Mouse (Mus musculus) megakaryocyte-erythroid progenitor cell, adult 5-6 weeks (primary cell): ENCODE data around the gene Gm20604. TPM values are rescaled to one million over a fixed set of nuclear protein-coding genes. Genes with fewer than 3 reads are reported as not detected.

ENCODE experiments used
- ATAC-seq: replicated peaks from 2 replicates; pipeline ENCODE4 v1.8.0; 2016; ENCODE audit warnings: mild to moderate bottlenecking, inconsistent platforms; ENCODE audit not compliant: severe bottlenecking, poor library complexity, low FRiP score, low TSS enrichment
- total RNA-seq, 2 experiments: library from RNA; stranded (forward) in 1 of 2; stranded (reverse) in 1 of 2; fragments of 200-1000, 215-1000 nt in 1 of 2; fragments of >200 nt in 1 of 2; fragmentation: Nextera tagmentation in 1 of 2; gene quantifications; 2 replicates each; pipeline ENCODE4 v1.2.3; 2014 to 2017

Gene Gm20604
- 13.8 and 15.9 TPM in 2 replicates for total RNA-seq (2014; fragmentation: Nextera tagmentation)
- 11.9 and 14.0 TPM in 2 replicates for total RNA-seq (2017)

GRCm38 (mm10) chr12:102758403-102758756 is at the start of gene Gm20604:
Gm20604 (minus strand) TSS chr12:102758672.
- no peak for ATAC-seq

GRCm38 (mm10) chr12:102799528-102799927 is 41.1 kb upstream of the Gm20604 start:
- ATAC-seq = peak; percentile 86

GRCm38 (mm10) chr12:102787927-102788326 is 29.5 kb upstream of the Gm20604 start:
- ATAC-seq = no peak

- no peak for ATAC-seq
Observed at GRCm38 (mm10) chr12:102785593-102785985, 27.1 kb upstream of the Gm20604 start.

- no peak for ATAC-seq
Observed at GRCm38 (mm10) chr12:102784899-102785592, 26.6 kb upstream of the Gm20604 start.

GRCm38 (mm10) chr12:102782841-102783240 is 24.4 kb upstream of the Gm20604 start:
- ATAC-seq = no peak

GRCm38 (mm10) chr12:102779452-102779851 is 21.0 kb upstream of the Gm20604 start:
- ATAC-seq = peak; percentile 65

- no peak for ATAC-seq
Observed at GRCm38 (mm10) chr12:102778151-102778550, 19.7 kb upstream of the Gm20604 start.

- no peak for ATAC-seq
Observed at GRCm38 (mm10) chr12:102776035-102776434, 17.6 kb upstream of the Gm20604 start.

GRCm38 (mm10) chr12:102772676-102773075 is 14.2 kb upstream of the Gm20604 start:
- ATAC-seq = no peak

- ATAC-seq = no peak
Observed at GRCm38 (mm10) chr12:102771601-102772000, 13.1 kb upstream of the Gm20604 start.

GRCm38 (mm10) chr12:102769000-102769399 is 10.5 kb upstream of the Gm20604 start:
- no peak for ATAC-seq

GRCm38 (mm10) chr12:102763696-102764095 is 5.2 kb upstream of the Gm20604 start:
- no peak for ATAC-seq

GRCm38 (mm10) chr12:102761668-102762067 is 3.2 kb upstream of the Gm20604 start:
- ATAC-seq = no peak

GRCm38 (mm10) chr12:102758936-102759335 is 464 bp upstream of the Gm20604 start:
- ATAC-seq = no peak

- ATAC-seq = peak; percentile 96
Observed at GRCm38 (mm10) chr12:102757689-102758402, 626 bp downstream of the Gm20604 start, which contains the start of the genes Gm28051, Gon7 and Ubr7. Gm28051 (minus strand) TSS chr12:102757765. Gon7 (minus strand) TSS chr12:102757803. Ubr7 (plus strand) TSS chr12:102757967.

- no peak; the same call in 1 of the 2 replicates for ATAC-seq
Observed at GRCm38 (mm10) chr12:102757055-102757688, 1.3 kb downstream of the Gm20604 start.

GRCm38 (mm10) chr12:102756304-102756703 is 2.2 kb downstream of the Gm20604 start:
- ATAC-seq = no peak

GRCm38 (mm10) chr12:102748256-102748655 is 10.2 kb downstream of the Gm20604 start:
- no peak for ATAC-seq

GRCm38 (mm10) chr12:102744839-102745238 is 13.6 kb downstream of the Gm20604 start:
- peak; percentile 58 for ATAC-seq
